Mouse (Mus musculus) olfactory bulb, adult 2 months (tissue): ENCODE measurements at regions not wholly inside any gene's neighbourhood (a gene's known extent, or its start where the extent isn't known, plus 50 kb on each side); places are given as distances from the start of the nearest gene placed in this dataset.

Source experiments
- CTCF ChIP-seq: fragments of 200-500 bp; IDR thresholded peaks from 2 replicates; pipeline ENCODE4 v1.5.1; 2012; ENCODE audit warnings: low read depth, mild to moderate bottlenecking, low read length, moderate library complexity; ENCODE audit not compliant: insufficient read depth
- POLR2A ChIP-seq: fragments of 200-500 bp; IDR thresholded peaks from 2 replicates; pipeline ENCODE4 v1.6.1; 2012; ENCODE audit warnings: mild to moderate bottlenecking, low read depth, low read length, moderate library complexity; ENCODE audit not compliant: insufficient read depth

- TF ChIP-seq CTCF: no peak
- TF ChIP-seq POLR2A: no peak
Measured at GRCm38 (mm10) chr8:117890211-117890610, 88.5 kb upstream of the Mphosph6 start.
